Mouse (Mus musculus) gastrocnemius, adult 2 months (tissue): ENCODE data around the gene Trib2. TPM values are rescaled to one million over a fixed set of nuclear protein-coding genes. Genes with fewer than 3 reads are reported as not detected.

Experiments used
- DNase-seq: peaks from one replicate; pipeline ENCODE4 v3.0.0; 2022
- H3K27ac ChIP-seq: fragments of 200-600 bp; 2 replicates; pipeline ENCODE4 v1.8.1; 2022; ENCODE audit warnings: mild to moderate bottlenecking
- H3K4me3 ChIP-seq: fragments of 200-600 bp; 2 replicates; pipeline ENCODE4 v1.8.1; 2022; ENCODE audit warnings: mild to moderate bottlenecking, moderate library complexity
- CTCF ChIP-seq: fragments of 200-600 bp; IDR thresholded peaks from 2 replicates; pipeline ENCODE4 v1.8.1; 2022; ENCODE audit warnings: antibody characterized with exemption, mild to moderate bottlenecking, moderate library complexity
- intact Hi-C: fragments of 180-260 bp; cut with DNase I; formaldehyde crosslinking; loops from one replicate; pipeline ENCODE4 v1.15.1; 2025
- total RNA-seq, 2 experiments: library from RNA; stranded (reverse); gene quantifications; 2 replicates each; pipeline ENCODE4 v1.2.3; 2021

The Trib2 gene
- total RNA-seq, 2 experiments from 2014 or later, result 10.0 to 17.8 TPM

DNA sequence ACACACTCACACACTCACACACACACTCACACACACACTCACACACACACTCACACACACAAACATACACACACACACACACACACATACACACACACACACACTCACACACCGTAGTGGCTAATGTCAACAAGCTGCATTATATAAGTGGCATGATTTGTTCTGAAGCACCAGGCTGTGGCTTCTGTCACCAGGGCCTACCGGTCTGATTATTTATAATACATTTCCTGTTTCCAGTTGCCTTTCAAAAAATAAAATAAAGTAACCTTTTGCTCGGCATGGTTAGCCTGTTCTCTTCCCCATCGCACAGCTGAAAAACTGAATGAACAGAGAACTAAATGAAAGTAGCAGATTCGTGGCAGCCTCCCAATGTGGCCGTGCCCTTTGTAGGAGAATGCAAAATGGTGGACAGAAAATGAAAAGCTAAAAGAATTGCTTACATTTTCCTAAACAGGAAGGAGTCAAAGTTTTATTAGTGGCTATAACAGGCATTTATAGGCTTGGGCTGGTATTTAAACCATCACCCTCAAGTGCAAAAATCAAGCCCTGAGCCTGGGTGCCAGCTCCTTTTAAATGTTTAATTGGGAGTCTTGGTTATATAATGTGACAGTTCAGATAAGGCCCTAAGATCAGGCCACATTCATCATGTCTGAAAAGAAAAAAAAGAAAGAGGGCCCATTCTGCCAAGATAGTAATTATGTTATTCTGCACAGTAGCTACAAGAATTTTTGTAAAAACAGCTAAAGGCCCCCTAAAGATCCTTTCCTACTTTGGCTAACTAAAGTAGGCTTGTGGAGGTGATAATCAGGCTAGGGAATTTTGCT lies 4.4 kb downstream of the Trib2 start:
- TF ChIP-seq CTCF, result no peak
- intact Hi-C loops, result loop anchor here (5.0 to 10.0 kb wide), 4 partner anchors 95 to 372 kb away; no protein-coding TSS in a partner anchor
- Histone ChIP-seq H3K27ac (peak overlapping the region; percentile 100), H3K4me3 (peak overlapping the region; percentile 97)
- peak; percentile 40 for DNase-seq

- TF ChIP-seq CTCF, result no peak
- intact Hi-C loops, result loop anchor here (2.0 to 10.0 kb wide), 5 partner anchors 47 to 373 kb away; no protein-coding TSS in a partner anchor
- H3K4me3 ChIP-seq, result peak overlapping the region; percentile 97
- DNase-seq, result no peak
- peak overlapping the region; percentile 78 for H3K27ac ChIP-seq
These were observed 5.0 kb downstream of the Trib2 start for GRCm38 (mm10) chr12:15811682-15812081.

- no peak for DNase-seq
- Histone ChIP-seq H3K4me3 (peak overlapping the region; percentile 97), H3K27ac (peak overlapping the region; percentile 78)
- intact Hi-C loops, result loop anchor here (2.0 to 10.0 kb wide), 5 partner anchors 46 to 374 kb away; no protein-coding TSS in a partner anchor
- no peak for TF ChIP-seq CTCF
These were observed 5.8 kb downstream of the Trib2 start for GRCm38 (mm10) chr12:15810926-15811325.

DNA sequence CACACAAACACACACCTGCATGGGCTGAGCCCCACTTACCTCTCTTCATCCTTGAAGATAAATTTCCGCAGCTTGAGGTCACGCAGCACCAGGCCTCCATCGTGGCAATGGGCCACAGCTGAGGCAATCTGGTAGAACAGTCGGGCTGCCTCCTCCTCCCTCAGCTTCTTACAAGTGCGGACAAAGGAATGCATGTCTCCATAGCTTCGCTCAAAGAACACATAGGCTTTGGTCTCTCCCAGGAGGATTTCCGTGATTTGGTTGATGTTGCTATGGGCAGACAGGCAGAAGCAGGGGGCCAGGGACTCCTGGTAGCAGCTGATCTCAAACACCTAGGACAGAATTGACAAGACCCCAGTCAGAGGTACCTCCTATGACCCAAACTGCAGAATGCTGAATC lies 7.1 kb downstream of the Trib2 start:
- no peak for TF ChIP-seq CTCF
- Histone ChIP-seq H3K4me3 (peak overlapping the region; percentile 35), H3K27ac (peak overlapping the region; percentile 78)
- peak; percentile 43 for DNase-seq
- intact Hi-C loops, result loop anchor here (2.0 to 10.0 kb wide), 5 partner anchors 45 to 375 kb away; no protein-coding TSS in a partner anchor

DNA sequence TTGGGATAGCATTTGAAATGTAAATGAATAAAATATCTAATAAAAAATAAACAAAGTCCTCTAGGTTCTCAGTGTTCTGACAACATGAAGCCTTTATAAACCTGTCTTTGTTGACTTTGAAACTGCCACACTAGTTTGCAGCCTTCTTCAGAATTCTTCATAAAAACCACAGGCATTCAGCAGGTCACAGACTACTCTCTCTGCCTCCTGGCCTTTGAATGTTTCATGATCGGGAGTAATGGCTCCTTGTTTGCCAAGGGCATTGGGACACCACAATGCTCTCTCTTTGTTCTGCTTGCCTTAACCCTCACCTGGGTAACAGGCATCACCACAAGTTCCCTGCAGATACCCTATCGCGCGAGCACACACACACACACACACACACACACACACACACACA lies 7.5 kb downstream of the Trib2 start:
- intact Hi-C loops, result no loop called here
- H3K4me3 ChIP-seq, result no peak overlapping the region
- no peak for DNase-seq
- TF ChIP-seq CTCF, result no peak
- peak overlapping the region; percentile 49; the same call in 1 of the 2 replicates for H3K27ac ChIP-seq

DNA sequence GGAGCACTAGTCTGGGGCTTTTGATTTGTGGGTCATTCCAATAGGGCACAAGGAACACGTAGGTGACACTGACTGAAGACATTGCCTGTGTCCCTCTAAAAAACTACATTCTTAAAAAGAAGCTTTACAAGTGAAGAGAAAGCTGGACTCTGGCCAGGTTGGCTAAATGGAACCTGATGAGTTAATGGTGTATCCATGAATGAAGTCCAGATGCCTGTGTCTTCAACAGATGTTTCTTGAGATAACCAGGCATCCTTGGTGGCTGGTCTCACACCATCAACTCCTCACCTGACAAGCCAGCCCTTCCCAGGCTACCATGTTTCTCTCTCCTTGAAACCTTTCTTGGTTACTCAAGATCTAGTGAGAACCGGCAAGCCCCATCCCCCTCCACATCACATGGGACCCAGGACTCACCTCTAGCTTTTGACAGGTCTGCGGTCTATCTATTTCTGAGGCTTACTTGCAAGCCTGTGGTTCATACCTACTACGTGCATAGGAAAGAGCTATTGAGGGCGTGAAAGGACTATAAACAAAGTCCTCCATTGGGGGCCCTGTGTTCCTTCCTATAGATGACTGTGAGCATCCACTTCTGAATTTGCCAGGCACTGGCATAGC lies 8.4 kb downstream of the Trib2 start:
- no peak for TF ChIP-seq CTCF
- Histone ChIP-seq H3K27ac (peak overlapping the region; percentile 16; the same call in 1 of the 2 replicates), H3K4me3 (no peak overlapping the region)
- intact Hi-C loops, result no loop called here
- no peak for DNase-seq

DNA sequence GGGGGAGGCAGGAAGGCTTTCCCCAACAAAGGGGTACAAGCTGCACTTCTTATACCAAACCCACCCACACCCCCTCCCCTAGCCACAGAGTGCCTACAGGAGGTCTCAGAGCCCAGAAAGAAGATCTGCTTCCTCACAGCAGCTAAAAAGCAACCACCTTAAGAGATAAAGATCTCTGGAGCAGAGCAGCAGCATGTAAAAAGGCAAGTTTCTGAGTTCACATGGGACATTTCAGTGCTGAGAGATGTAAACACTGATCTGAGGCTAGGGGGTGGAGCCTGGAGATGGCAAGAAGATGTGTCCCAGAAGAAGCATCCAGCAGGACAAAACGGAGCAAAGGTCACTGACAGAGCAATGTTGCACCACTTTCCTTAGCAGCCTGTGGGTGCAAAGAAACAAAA lies 11.8 kb downstream of the Trib2 start:
- no peak for TF ChIP-seq CTCF
- intact Hi-C loops, result no loop called here
- no peak for DNase-seq
- H3K4me3 ChIP-seq, result no peak overlapping the region; the same call in 1 of the 2 replicates
- peak overlapping the region; percentile 28 for H3K27ac ChIP-seq

- DNase-seq, result no peak
- Histone ChIP-seq H3K27ac (peak overlapping the region; percentile 28), H3K4me3 (peak overlapping the region; percentile 23; the same call in 1 of the 2 replicates)
- no peak for TF ChIP-seq CTCF
- intact Hi-C loops, result no loop called here
These were observed 12.7 kb downstream of the Trib2 start for GRCm38 (mm10) chr12:15803936-15804438.

DNA sequence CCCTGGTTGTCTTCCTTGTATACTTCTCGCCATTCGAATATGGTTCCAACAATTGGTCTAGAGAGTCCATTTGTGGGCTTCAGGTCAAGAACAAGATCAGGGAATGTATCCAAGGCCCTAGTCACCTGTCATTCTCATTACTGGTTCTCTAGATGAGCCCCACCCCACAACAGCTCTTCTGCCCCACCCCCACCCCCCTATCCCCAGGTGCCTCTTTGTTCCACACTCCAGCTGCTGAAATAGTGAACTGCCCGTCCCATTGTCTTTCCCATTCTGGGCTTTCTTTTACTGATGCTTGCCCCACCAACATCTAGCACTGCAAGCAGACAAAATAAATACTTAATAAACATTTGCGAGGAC lies 15.2 kb downstream of the Trib2 start:
- Histone ChIP-seq H3K27ac (peak overlapping the region; percentile 68), H3K4me3 (no peak overlapping the region)
- intact Hi-C loops, result no loop called here
- DNase-seq, result no peak
- TF ChIP-seq CTCF, result no peak

DNA sequence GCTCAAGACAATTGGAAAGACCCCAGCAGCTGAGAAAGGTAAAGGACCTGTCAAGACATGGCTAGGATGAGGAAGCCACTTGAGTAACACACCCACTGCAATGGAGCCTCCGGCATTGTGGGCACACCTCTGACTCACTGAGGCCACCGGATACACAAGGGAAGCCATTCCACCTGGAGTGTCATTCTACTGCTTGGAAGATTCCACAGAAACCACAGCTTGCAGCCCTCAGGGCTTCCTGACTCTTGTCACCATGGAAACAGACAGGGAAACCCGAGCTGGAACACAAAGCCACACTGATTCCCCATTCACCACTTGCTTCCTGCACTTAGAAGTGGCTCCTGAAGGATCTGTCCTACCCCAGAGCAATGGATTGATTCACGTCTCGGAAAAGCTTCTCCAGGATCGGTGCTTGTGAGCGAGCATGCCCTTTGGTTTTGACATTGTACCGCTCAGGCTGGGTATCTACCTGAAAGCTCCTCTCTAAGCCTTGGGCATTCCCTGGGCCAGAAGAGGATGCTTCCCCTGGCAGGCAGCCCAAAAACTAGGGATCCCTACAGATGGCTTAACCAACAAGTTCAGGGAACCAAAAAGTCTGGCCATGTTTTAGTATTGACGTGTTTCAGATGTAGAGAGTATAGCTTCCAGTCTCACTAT lies 15.7 kb downstream of the Trib2 start:
- Histone ChIP-seq H3K27ac (peak overlapping the region; percentile 68), H3K4me3 (peak overlapping the region; percentile 19)
- intact Hi-C loops, result no loop called here
- TF ChIP-seq CTCF, result no peak
- DNase-seq, result peak; percentile 41

DNA sequence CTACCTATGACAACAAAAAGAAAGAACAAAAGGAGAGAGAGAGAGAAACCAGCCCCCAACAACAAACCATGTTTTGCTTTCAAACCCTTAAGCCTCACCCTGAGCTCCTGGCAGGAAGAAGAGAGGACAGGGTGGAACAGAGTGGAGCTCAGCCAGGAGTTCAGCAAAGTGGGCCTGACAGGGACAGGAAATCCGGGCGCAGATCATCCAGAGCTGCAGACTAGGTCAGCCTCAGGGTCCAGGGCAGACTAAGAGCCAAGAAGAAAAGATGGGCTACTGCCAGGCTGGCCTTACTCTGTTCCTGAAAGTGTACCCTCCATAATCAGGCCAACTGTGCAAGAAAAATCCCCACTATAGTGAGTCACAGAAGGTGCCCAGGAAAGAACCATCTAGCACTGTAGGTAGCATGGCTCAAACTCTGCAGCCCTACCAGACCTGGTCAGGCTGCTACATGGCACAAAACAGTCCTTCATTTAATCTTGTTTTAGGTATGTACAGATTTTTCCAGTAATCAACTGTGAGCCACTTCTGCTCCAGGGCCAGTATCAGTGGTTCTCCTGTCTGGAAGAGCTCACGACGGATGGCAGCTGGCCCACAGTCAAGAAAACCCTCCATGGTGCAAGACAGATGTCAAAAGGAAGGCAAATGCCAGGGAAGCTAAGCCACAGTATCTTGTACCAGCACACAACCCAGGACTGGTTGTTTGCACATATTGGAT lies 16.4 kb downstream of the Trib2 start:
- Histone ChIP-seq H3K4me3 (peak overlapping the region; percentile 19), H3K27ac (peak overlapping the region; percentile 68)
- peak; percentile 63 for DNase-seq
- intact Hi-C loops, result no loop called here
- no peak for TF ChIP-seq CTCF

DNA sequence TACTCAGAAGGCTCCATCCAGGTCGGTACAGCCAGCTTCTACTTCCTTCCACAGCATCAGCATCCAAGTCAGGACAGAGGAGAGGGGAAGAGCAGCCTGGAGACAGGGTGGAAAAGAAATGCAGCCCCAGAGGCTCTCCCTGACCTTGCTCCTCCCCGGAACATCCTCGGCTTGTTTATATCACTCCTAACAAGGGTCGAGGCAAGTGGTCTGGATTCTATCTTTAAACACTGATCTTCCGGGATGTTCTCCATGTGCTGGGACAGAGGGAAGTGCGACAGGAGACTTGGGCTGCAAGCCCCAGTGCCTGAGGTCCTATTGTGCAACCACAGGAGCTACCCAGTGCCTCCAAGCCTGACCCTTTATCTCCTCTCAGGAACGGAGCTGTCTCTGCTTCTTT lies 18.7 kb downstream of the Trib2 start:
- no peak for TF ChIP-seq CTCF
- intact Hi-C loops, result loop anchor here (5.0 kb wide), 1 partner anchor 96 kb away; no protein-coding TSS in a partner anchor

More for the DNA sequence above, 18.7 kb downstream of the Trib2 start:
- no peak for DNase-seq
- Histone ChIP-seq H3K4me3 (peak overlapping the region; percentile 15; the same call in 1 of the 2 replicates), H3K27ac (peak overlapping the region; percentile 68)
